Mouse (Mus musculus) adrenal gland, postnatal 36 days (tissue): ENCODE results near the gene Add3. TPM values are rescaled to one million over a fixed set of nuclear protein-coding genes. Genes with fewer than 3 reads are reported as not detected.

Experiments used
- DNase-seq, 2 experiments: peaks; one replicate each; pipeline ENCODE4 v3.0.0; 2021; ENCODE audit warnings: mixed read lengths in 1 of 2
- long read RNA-seq, 2 experiments: library from polyadenylated mRNA; stranded (forward); transcript quantifications; one replicate each; pipeline ENCODE4 v2.0.0; 2021; ENCODE audit warnings: borderline sequencing depth in 2 of 2
- total RNA-seq, 2 experiments: library from RNA; stranded (reverse); gene quantifications; 2 replicates each; pipeline ENCODE4 v1.2.3; 2021

Gene Add3
- total RNA-seq: 10 to 100 TPM; 36.6 to 52.5 TPM
- long read RNA-seq, experiment 1, full-length matches to known transcripts: 24 of 31 reads
- long read RNA-seq, experiment 1, partial matches to known transcripts: 3 of 31 reads
- long read RNA-seq, experiment 1, other reads (novel, unspliced or antisense): 4 of 31 reads
- long read RNA-seq, experiment 2, full-length matches to known transcripts: 1 of 4 reads
- long read RNA-seq, experiment 2, partial matches to known transcripts: 0 of 4 reads
- long read RNA-seq, experiment 2, other reads (novel, unspliced or antisense): 3 of 4 reads

- peak; percentile 59 to 68 for DNase-seq
Measured at GRCm38 (mm10) chr19:53140044-53140803, at the start of gene Add3. TSS of gene Add3 (plus strand) at chr19:53140443.

- no peak for DNase-seq
Measured at GRCm38 (mm10) chr19:53090677-53091076, 49.6 kb upstream of the Add3 start.

- no peak for DNase-seq
Measured at GRCm38 (mm10) chr19:53092251-53092650, 48.0 kb upstream of the Add3 start.

GRCm38 (mm10) chr19:53093294-53093693 lies 46.9 kb upstream of the Add3 start:
- DNase-seq: no peak

GRCm38 (mm10) chr19:53094684-53095083 lies 45.6 kb upstream of the Add3 start:
- DNase-seq: no peak

- DNase-seq: peak in 1 of 2 experiments; percentile 32
Measured at GRCm38 (mm10) chr19:53101374-53102300, 38.6 kb upstream of the Add3 start.

GRCm38 (mm10) chr19:53105374-53106090 lies 34.7 kb upstream of the Add3 start:
- peak; percentile 89 to 93 for DNase-seq

- no peak for DNase-seq
Measured at GRCm38 (mm10) chr19:53106952-53107351, 33.3 kb upstream of the Add3 start.

GRCm38 (mm10) chr19:53107361-53108247 lies 32.6 kb upstream of the Add3 start:
- DNase-seq: no peak

GRCm38 (mm10) chr19:53111996-53112590 lies 28.1 kb upstream of the Add3 start:
- no peak for DNase-seq

- DNase-seq: no peak
Measured at GRCm38 (mm10) chr19:53119255-53119795, 20.9 kb upstream of the Add3 start.

GRCm38 (mm10) chr19:53120483-53120882 lies 19.8 kb upstream of the Add3 start:
- DNase-seq: no peak

GRCm38 (mm10) chr19:53122641-53123241 lies 17.5 kb upstream of the Add3 start:
- no peak for DNase-seq

- no peak for DNase-seq
Measured at GRCm38 (mm10) chr19:53123301-53123700, 16.9 kb upstream of the Add3 start.

- DNase-seq: no peak
Measured at GRCm38 (mm10) chr19:53125679-53126078, 14.6 kb upstream of the Add3 start.

GRCm38 (mm10) chr19:53126546-53126945 lies 13.7 kb upstream of the Add3 start:
- DNase-seq: no peak

- no peak for DNase-seq
Measured at GRCm38 (mm10) chr19:53127320-53128291, 12.6 kb upstream of the Add3 start.
